Mouse (Mus musculus) forebrain, embryonic 12.5 days (tissue): ENCODE data around the gene Gm7356. TPM values are rescaled to one million over a fixed set of nuclear protein-coding genes. Genes with fewer than 3 reads are reported as not detected.

Source experiments
- polyA plus RNA-seq: library from polyadenylated mRNA; unstranded; fragments of >200 nt; fragmentation: Nextera tagmentation; extraction: Ambion mirVana; gene quantifications from 2 replicates; pipeline ENCODE4 v1.2.1, GENCODE M21; 2016

Gm7356 gene
- polyA plus RNA-seq, 1 experiment from 2014 or later = not detected

Other genes starting within 250 kb of the Gm7356 start
- 163 and 182 TPM in 2 replicates for gene Afdn, start 243.2 kb downstream of the Gm7356 start, polyA plus RNA-seq
- 14.9 and 15.2 TPM in 2 replicates for gene Tcte2, start 241.9 kb downstream of the Gm7356 start, polyA plus RNA-seq
- gene Gm7168, start 55.3 kb downstream of the Gm7356 start, polyA plus RNA-seq = not detected in 2 replicates
- not detected in 2 replicates for gene Gm7358, start 55.8 kb upstream of the Gm7356 start, polyA plus RNA-seq
- gene Dact2, start 200.6 kb upstream of the Gm7356 start, polyA plus RNA-seq = 0.50 and 1.1 TPM in 2 replicates